Mouse (Mus musculus) C2C12 (cell line): Measurements from ENCODE around the gene Stat4. TPM values are rescaled to one million over a fixed set of nuclear protein-coding genes. Genes with fewer than 3 reads are reported as not detected.
A peak's percentile ranks its signal among the peaks of the same experiment; 100 is the strongest.

ENCODE experiments used
- H3K27me3 ChIP-seq: one replicate; pipeline ENCODE4 v1.6.1; 2011; ENCODE audit not compliant: control insufficient read depth, insufficient read depth, insufficient read length
- H3K36me3 ChIP-seq: one replicate; pipeline ENCODE4 v1.6.1; 2011; ENCODE audit not compliant: control insufficient read depth, insufficient read depth
- H3K4me3 ChIP-seq: one replicate; pipeline ENCODE4 v1.5.1; 2011; ENCODE audit warnings: mild to moderate bottlenecking, control low read depth; ENCODE audit not compliant: poor library complexity, insufficient read depth, severe bottlenecking
- H3K79me2 ChIP-seq: one replicate; pipeline ENCODE4 v1.6.1; 2011; ENCODE audit not compliant: control insufficient read depth, insufficient read depth
- H3K79me3 ChIP-seq: one replicate; pipeline ENCODE4 v1.6.1; 2011; ENCODE audit warnings: low read depth, control low read depth
- H3ac ChIP-seq: one replicate; pipeline ENCODE3; 2011; ENCODE audit warnings: low read depth; ENCODE audit not compliant: control insufficient read depth, insufficient read length
- CEBPB ChIP-seq: IDR thresholded peaks from one replicate; pipeline ENCODE4 v1.6.1; 2011; ENCODE audit warnings: low read depth, mild to moderate bottlenecking, control low read depth, moderate library complexity
- CTCF ChIP-seq: IDR thresholded peaks from one replicate; pipeline ENCODE4 v1.5.1; 2011; ENCODE audit not compliant: control insufficient read depth, insufficient read depth, insufficient read length
- FOSL1 ChIP-seq: IDR thresholded peaks from one replicate; pipeline ENCODE4 v1.8.0; 2011; ENCODE audit warnings: mild to moderate bottlenecking, low read length; ENCODE audit not compliant: poor library complexity, insufficient read depth, severe bottlenecking
- MAX ChIP-seq: IDR thresholded peaks from one replicate; pipeline ENCODE4 v1.6.1; 2011; ENCODE audit warnings: mild to moderate bottlenecking, control low read depth
- MYOD1 ChIP-seq: IDR thresholded peaks from one replicate; pipeline ENCODE4 v1.6.1; 2011; ENCODE audit warnings: low read depth; ENCODE audit not compliant: control insufficient read depth, insufficient read length
- MYOG ChIP-seq: IDR thresholded peaks from one replicate; pipeline ENCODE4 v1.6.1; 2011; ENCODE audit not compliant: control insufficient read depth, insufficient read length; ENCODE audit errors: extremely low read depth
- USF1 ChIP-seq: IDR thresholded peaks from one replicate; pipeline ENCODE4 v1.6.1; 2011; ENCODE audit warnings: low read depth, mild to moderate bottlenecking, control low read depth, moderate library complexity
- polyA plus RNA-seq: library from polyadenylated mRNA; unstranded; fragments of >200 nt; fragmentation: generic; extraction: Trizol; gene quantifications from one replicate; pipeline ENCODE4 v1.2.1, GENCODE M21; 2012; ENCODE audit warnings: missing spikeins

Stat4 gene
- polyA plus RNA-seq, 1 experiment, result not detected

DNA sequence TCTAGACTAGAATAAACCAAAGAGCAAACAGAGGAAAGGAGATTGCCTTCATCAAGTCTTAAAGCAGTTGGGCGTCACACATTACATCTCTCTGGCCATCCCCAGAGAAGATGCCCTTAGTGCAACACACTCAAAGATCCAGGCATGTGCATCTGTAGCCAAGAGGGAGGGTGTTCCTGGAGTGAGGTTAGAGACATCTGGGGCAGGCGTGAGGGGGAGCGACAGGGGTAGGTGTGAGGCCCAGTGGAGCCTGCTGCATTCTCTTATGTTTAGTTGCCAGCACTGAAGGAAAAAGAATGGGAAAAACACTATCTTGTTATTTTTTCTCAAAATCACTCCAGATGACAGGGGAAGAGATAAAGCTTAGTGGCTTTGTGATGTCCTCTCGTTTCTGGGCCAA lies 156.2 kb downstream of the Stat4 start:
- H3K36me3 ChIP-seq, result peaks cover 11% of the 10 kb centered on the region
- TF ChIP-seq CEBPB (no peak), USF1 (no peak), MYOG (no peak), MYOD1 (no peak), CTCF (no peak), FOSL1 (no peak), MAX (no peak)
- no peaks in the 10 kb centered on the region for H3K27me3 ChIP-seq
- no peaks in the 10 kb centered on the region for H3K79me2 ChIP-seq
- H3ac ChIP-seq, result no peak overlapping the region
- no peaks in the 10 kb centered on the region for H3K79me3 ChIP-seq
- no peak overlapping the region for H3K4me3 ChIP-seq

GRCm38 (mm10) chr1:52143596-52144156 lies 156.7 kb downstream of the Stat4 start:
- Histone ChIP-seq H3K79me3 (no peaks in the 10 kb centered on the region), H3K27me3 (no peaks in the 10 kb centered on the region), H3K79me2 (no peaks in the 10 kb centered on the region), H3K4me3 (no peak overlapping the region), H3K36me3 (peaks cover 11% of the 10 kb centered on the region), H3ac (no peak overlapping the region)
- TF ChIP-seq CTCF (no peak), MYOD1 (no peak), MAX (no peak), MYOG (no peak), USF1 (no peak), FOSL1 (no peak), CEBPB (no peak)

DNA sequence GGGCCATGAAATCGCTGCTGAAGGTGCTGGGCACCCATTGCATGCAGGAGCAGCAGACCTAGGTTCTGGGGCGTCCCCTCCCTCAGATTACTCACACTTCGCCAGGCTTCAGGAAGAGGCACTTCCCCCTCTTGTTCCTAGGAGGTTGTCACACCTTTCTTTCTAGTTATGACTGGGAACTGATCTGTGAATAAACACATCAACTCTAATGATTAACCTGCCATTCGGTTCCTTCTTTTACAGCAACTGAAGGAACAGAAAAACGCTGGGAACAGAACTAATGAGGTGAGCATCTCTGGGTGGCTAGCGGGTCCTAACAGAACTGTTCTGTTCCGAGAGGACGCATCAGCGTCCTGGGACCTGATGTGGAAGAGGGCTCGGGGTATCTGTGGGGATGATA lies 158.0 kb downstream of the Stat4 start:
- TF ChIP-seq CTCF (no peak), FOSL1 (no peak), USF1 (no peak), MYOG (no peak), MAX (no peak), CEBPB (no peak), MYOD1 (no peak)
- no peaks in the 10 kb centered on the region for H3K79me2 ChIP-seq
- H3K36me3 ChIP-seq, result peaks cover 11% of the 10 kb centered on the region
- no peak overlapping the region for H3ac ChIP-seq
- no peaks in the 10 kb centered on the region for H3K27me3 ChIP-seq
- H3K79me3 ChIP-seq, result no peaks in the 10 kb centered on the region
- no peak overlapping the region for H3K4me3 ChIP-seq

GRCm38 (mm10) chr1:52146214-52146970 lies 159.4 kb downstream of the Stat4 start:
- H3K4me3 ChIP-seq, result no peak overlapping the region
- no peaks in the 10 kb centered on the region for H3K79me3 ChIP-seq
- TF ChIP-seq CTCF, result peak; percentile 70
- TF ChIP-seq MYOD1, result no peak
- H3ac ChIP-seq, result no peak overlapping the region
- no peaks in the 10 kb centered on the region for H3K79me2 ChIP-seq
- H3K36me3 ChIP-seq, result peaks cover 11% of the 10 kb centered on the region
- no peaks in the 10 kb centered on the region for H3K27me3 ChIP-seq

GRCm38 (mm10) chr1:52147431-52147830 lies 160.5 kb downstream of the Stat4 start:
- H3K27me3 ChIP-seq, result no peaks in the 10 kb centered on the region
- H3K79me3 ChIP-seq, result no peaks in the 10 kb centered on the region
- no peaks in the 10 kb centered on the region for H3K79me2 ChIP-seq
- no peak overlapping the region for H3K4me3 ChIP-seq
- H3K36me3 ChIP-seq, result peaks cover 9% of the 10 kb centered on the region
- H3ac ChIP-seq, result no peak overlapping the region
- no peak for TF ChIP-seq CTCF
- TF ChIP-seq MYOG, result no peak
- TF ChIP-seq MYOD1, result no peak

DNA sequence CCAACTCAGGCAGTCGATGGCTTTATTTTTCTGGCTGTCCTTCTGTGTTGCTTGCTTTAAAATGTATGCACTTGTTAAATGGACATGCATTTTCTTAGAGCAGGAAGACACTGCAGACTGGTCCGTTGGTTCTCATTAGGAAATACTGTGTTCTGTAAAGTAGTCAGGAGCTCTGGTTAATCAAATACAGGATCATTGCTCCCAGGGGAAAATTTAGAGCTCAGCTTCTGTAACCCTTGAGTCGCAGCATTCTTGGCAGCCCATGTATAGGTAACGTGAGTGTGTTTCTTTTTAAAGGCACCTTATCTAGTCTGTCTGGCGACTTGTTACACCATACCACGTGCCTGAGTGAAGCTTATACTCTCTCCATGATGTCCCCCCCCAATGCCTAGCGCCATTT lies 161.2 kb downstream of the Stat4 start:
- H3K27me3 ChIP-seq, result no peaks in the 10 kb centered on the region
- TF ChIP-seq MAX, result no peak
- H3K36me3 ChIP-seq, result peaks cover 9% of the 10 kb centered on the region
- H3K4me3 ChIP-seq, result no peak overlapping the region
- no peak overlapping the region for H3ac ChIP-seq
- no peaks in the 10 kb centered on the region for H3K79me3 ChIP-seq
- no peaks in the 10 kb centered on the region for H3K79me2 ChIP-seq
